Mouse (Mus musculus): Measurements from ENCODE around the gene Sytl3.

DNA sequence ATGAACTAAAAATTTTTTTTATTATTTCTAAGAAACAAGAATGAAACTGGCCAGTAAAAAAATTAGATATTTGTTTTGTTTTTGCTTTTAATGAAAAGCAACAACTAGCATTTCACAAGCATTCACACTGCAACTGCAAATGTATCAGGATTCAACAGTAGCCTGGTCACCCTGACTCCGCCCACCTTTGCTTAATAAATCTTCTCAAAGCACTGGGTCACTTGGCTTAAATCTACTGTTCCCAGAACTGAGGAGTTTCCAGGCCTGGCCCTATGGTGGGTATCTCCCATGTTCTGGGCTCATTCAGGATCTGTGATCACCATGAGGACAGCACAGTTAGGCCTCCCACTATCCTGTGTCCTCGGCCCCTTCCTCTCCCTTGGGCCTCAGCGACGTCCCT is 105.8 kb downstream of the Sytl3 start:
- TF ChIP-seq POLR2A (IDR thresholded peaks at IDR 0.05; ENCODE audit: insufficient read depth, low read length): no peak
- TF ChIP-seq CTCF (IDR thresholded peaks at IDR 0.05; ENCODE audit: low read depth, low read length): no peak

Measured in ES-Bruce4 (cell line).